Mouse (Mus musculus) kidney, adult 8-10 months (tissue): ENCODE measurements around the gene Snw1.
"Not testable (repeated sequence)": the region's sequence is repeated elsewhere in the genome, so short reads cannot be mapped to it uniquely, and the experiment has no call there.

Experiments used
- DNase-seq, 2 experiments: peaks; one replicate each; pipeline ENCODE4 v3.0.0; 2022

The Snw1 gene

DNA sequence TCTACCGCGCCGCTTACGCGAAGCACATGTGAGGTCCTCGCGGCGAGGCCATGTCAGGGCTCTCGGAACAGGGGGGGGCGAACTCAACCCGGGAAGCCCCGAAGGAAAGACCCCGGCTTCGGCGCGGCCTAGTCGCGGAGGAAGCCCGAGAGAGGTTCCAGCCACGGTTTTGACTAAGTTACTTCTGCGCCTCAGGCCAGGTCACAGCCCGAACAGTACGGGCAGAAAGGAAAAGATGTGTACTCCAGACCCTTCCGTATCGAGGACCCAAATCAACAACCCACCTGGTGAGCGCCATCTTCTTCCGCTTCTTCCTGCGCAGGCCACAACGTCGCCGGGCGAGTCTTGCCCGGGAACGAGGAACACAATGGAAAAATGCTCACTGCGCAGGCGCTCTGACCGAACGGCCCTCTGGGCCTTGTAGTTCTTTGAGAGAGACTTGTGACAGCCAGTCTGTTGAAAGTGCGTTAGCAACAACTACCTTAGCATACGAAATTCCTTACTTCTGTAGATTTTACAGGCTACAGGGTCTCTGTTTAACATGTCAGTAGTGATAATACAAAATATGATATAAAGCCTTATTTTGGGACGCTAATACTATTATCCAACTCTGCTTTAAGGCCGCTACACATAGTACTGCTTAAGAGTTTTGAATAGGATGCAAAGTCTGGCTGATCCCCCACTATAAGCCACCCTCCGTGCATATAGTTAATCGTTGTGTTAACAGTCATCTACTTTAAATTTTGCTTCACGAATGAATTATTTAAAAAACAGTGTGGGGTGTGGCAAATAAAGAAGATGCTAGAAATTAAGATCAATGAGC lies at the start of gene Snw1:
Gene Snw1, minus strand, starts transcription at position 311 of the 823 bp plus-strand sequence.
- DNase-seq = peak; percentile 95 to 96

- DNase-seq = peak; percentile 13 to 32
Measured at GRCm38 (mm10) chr12:87519616-87520015, 47.5 kb upstream of the Snw1 start.

- DNase-seq = not testable (repeated sequence)
Measured at GRCm38 (mm10) chr12:87514016-87514415, 41.9 kb upstream of the Snw1 start, which contains the start of gene Gm8300. Gene Gm8300 (plus strand): TSS chr12:87514316.

- not testable (repeated sequence) for DNase-seq
Measured at GRCm38 (mm10) chr12:87494421-87494820, 22.3 kb upstream of the Snw1 start, which contains the start of gene Gm5788. Gene Gm5788 (plus strand): TSS chr12:87494721.

DNA sequence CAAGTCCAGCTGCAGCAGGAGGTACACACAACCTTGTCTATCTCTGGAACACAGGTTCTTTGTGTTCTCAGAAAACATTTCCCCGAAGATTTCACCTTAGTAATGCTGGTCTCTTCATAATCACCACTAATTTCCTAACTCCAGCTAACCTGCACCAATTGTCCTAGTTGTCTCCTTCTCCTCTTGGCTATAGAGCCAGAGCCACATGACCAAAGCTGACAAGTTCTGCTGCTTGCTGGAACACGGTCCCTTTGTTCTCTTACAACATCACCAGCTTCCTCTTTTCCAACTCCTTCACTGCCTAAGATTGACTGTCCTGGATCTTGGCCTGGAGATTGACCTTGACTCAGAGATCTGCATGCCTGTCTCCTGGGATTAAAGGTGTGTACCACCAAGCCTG lies 16.6 kb upstream of the Snw1 start:
- DNase-seq = not testable (repeated sequence)

DNA sequence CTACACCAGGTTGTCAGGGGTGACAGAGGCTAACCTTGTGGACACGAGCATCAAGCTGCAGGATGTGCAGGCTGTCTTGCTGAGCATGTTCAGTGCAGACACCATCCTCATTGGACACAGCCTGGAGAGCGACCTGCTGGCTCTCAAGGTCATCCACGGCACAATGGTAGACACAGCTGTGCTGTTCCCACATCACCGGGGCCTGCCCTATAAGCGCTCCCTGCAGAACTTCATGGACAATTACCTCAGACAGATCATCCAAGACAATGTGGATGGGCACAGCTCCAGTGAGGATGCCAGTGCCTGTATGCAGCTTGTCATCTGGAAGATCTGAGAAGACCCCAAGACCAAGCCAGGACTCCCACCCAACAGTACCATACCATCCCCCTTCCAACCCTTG lies 10.4 kb upstream of the Snw1 start:
- not testable (repeated sequence) for DNase-seq

- no peak for DNase-seq
Measured at GRCm38 (mm10) chr12:87474756-87475155, 2.7 kb upstream of the Snw1 start.

DNA sequence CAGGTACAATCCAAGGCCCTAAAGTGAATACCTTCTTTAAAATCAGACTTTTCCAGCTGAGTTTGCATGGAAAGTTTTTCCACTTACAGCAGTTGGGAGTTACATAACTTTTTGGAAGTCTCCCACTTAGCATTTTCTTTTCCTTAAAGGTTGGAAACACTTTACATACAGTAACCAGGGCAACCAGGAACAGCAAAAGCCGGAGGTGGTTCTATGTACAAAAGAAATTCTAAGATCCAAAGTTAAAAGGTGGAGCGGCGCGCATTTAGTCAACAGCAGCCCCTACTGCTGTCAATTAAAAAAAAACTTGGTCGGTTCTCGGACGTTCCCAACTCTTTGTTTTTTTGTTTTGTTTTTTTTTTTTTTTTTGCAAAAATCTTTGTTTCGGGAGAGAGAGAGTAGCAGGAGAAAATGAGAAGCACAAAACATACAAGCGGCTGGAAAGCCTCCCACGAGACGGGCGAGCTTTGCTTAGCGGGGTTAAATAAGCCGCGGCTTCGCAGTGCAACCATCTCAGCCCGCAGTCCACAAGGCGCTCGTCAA lies 582 bp downstream of the Snw1 start:
- peak; percentile 29 to 50 for DNase-seq

DNA sequence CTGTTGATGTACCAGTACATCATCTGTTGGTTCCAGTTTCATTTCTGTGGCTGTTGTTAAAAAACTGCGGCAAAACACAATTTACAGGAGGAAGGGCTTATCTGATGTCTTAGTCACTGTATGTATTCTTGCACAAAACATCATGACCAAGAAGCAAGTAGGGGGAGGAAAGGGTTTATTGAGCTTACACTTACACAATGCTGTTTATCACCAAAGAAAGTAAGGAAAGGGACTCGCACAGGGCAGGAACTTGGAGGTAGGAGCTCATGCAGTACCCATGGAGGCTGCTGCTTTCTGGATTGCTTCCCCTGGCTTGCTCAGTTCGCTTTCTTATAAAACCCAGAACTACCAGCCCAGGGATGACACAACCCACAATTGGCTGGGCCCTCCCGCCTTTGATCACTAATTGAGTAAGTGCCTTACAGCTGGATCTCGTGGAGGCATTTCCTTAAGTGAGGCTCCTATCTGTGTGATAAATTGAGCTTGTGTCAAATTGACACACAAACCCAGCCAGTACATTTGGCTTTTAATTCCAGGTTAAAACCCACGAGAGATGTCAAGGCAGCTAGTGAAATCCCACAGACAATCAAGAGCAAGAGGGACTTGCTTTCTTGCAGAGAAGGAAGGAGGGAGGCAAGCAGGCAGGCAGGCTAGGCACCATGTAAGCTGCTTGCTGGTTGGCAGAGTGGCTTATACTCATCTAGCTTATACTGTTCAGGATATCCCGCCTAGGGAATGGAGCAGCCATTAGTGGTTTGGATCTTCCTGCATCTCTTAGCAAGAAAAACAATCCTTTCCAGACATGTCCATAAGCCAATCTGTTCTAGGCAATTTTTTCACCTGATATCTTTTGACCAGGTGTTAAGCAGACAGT lies 1.6 kb downstream of the Snw1 start:
- no peak for DNase-seq

DNA sequence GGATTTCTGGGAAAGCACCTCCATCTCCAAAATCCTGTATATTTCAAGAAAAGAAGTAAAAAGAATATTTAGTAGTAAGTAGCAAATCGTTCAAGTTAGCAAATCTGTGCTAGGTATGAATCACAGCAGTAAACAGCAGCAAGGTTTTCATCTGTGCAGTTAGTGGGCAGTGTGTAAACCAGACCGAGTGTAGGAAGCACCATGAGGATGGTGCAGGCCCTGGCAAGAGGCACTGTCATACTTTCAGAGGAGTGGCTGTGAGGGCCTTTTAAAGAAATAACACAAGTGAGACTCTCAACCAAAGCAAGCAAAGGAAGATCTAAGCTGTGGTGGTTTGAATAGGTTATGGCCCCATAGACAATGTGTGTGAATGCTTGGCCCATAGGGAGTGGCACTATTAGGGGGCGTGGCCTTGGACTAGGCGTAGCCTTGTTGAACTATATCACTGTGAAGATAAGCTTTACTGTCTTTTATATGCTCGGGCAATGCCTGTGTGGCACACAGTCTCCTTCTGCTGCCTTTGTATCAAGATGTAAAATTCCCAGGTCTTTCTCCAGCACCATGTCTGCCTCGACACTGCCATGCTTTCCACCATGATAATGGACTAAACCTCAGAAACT lies 7.3 kb downstream of the Snw1 start:
- no peak for DNase-seq

DNA sequence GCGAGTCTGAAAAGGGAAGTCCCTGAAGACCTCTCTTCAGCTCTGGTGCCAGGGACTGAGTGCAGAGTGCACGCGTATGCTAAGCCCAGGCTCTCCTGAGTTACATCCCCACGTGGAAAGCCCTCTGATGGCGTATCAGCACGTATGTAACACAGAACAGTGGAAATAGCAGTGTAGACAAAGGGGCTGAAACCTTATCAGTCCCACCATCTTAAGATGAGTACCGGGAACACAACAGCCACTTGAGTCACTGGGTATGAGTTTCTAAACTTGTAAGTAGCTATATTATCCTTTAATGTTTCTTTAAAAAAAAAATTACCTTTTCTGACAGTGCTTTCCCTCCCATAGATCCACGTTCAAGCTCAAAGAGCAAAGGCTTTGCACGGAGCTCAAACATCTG lies 22.6 kb downstream of the Snw1 start:
- DNase-seq = no peak

DNA sequence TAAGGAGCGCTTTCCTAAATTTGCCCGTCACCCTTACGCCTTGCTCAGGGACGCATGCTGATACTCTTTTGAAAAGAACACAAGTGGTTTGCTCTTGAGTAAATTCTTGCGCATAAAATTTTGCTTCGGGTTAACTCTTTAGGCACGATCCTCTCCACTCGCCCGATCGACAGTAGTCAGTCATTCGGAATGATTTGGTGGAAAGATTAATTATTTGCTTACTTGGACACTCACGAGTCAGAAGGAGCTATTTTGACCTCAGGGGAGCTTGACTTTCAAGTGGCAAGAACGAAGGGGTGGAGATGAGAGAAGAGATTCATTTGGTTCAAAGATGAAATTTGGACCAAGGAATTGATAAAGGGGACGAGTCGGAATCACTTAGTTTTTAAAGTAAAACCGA lies 27.9 kb downstream of the Snw1 start:
- peak; percentile 37 to 50 for DNase-seq

- DNase-seq = peak; percentile 87 to 91
Measured at GRCm38 (mm10) chr12:87443700-87444122, 28.4 kb downstream of the Snw1 start, which contains the start of the genes Slirp and Alkbh1. Gene Slirp (plus strand): TSS chr12:87443896. Gene Alkbh1 (minus strand): TSS chr12:87444017.

GRCm38 (mm10) chr12:87443115-87443699 lies 28.9 kb downstream of the Snw1 start:
- DNase-seq = no peak

DNA sequence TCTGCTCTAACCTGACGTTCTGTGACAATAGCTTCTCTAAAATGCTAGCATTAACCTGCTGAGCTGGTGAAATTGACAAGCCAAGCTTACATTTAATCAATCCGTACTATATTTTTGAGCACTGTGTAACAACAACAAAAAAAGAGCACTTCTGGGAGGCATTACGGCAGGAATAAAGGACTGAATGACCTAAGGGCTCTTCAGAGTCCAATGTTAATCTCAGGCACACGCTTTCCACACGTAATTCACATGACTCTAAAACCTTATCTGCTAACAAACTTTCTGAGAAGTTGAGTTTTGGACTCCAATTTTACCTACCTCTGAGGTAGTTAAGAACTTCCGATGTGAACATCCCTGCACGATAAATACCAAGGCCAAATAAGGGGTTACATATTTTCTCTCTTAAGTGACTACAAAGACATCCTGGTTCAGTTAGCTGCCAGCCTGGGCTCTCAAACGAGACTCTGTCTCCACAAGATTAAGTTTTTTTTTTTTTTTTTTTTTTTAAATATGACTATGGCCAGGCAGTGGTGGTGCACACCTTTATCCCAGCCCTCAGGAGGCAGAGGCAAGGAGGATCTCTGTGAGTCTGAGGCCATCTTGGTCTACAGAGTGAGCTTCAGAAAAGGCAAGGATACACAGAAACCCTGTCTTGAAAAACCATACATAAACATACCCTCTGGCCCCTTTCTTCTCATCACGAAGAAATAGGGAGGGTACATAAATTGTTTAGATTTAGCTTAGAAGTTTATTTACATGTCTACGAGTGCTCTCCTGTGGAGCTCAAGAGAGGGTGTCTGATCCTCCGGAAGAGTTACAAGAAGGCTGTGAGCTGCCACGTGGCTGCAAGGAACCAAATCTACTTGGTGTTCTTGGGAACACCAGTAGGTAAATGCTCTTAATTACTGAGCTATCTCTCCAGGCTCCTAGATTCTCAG lies 29.6 kb downstream of the Snw1 start:
- no peak for DNase-seq

DNA sequence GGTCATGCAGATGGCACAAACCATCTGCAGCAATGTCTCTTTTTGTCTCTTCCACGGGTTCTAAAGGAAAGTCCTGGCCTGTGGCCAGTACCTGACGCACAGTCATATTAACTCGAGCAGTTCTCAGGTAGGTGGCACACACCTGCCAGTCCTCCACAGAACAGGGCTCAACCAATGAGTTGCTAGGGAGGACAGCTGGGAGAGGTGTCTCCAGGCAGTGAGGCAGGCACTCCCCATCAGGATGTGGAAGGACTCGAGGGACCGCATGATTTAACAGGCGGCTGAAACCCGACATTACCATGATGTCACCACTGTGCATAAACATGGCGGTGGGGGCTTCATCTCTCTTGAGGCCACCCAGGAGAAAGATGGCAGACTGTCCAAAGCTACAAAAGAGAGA lies 43.2 kb downstream of the Snw1 start:
- no peak for DNase-seq

- DNase-seq = no peak
Measured at GRCm38 (mm10) chr12:87428295-87428694, 43.8 kb downstream of the Snw1 start.

DNA sequence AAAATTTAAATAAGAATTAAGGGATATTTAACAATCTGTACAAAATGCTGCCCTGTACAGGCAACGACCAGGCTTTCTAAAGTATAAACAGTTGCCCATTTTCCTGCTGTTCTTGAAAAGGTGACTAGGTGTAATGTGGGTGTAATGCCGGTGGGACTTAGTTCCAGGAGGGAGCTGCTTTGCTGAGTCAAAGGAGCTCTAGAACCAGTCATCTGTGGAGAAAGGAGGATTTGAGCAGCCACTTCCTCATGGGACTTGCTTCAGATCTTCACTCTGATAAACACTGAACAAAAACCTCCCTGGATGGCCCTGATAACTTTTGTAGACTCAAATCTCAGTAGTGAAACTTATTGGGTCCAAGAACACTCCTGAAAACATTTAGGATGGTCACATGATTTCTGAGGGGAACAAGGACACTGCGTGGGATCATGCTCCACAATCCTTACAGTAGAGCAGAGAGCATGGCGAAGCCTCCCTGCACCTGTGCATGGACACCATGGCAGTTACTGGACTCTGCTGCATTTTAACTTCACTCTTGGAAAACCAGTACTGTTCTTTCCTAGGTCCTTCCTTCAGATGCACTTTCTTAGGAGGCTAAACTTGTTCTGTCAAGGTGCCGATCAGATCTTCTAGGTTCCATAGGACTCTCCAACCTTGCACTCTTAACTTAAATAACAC lies 45.6 kb downstream of the Snw1 start:
- DNase-seq = no peak

- no peak for DNase-seq
Measured at GRCm38 (mm10) chr12:87424516-87424915, 47.6 kb downstream of the Snw1 start.

- no peak for DNase-seq
Measured at GRCm38 (mm10) chr12:87423700-87424099, 48.4 kb downstream of the Snw1 start.
